Mouse (Mus musculus) C2C12 (cell line): Measurements from ENCODE around the gene Wasf1. TPM values are rescaled to one million over a fixed set of nuclear protein-coding genes. Genes with fewer than 3 reads are reported as not detected.
A peak's percentile ranks its signal among the peaks of the same experiment; 100 is the strongest.

Experiments
- H3K27me3 ChIP-seq: one replicate; pipeline ENCODE4 v1.6.1; 2011; ENCODE audit not compliant: control insufficient read depth, insufficient read depth, insufficient read length
- H3K36me3 ChIP-seq: one replicate; pipeline ENCODE4 v1.6.1; 2011; ENCODE audit not compliant: control insufficient read depth, insufficient read depth
- H3K4me3 ChIP-seq: one replicate; pipeline ENCODE4 v1.5.1; 2011; ENCODE audit warnings: mild to moderate bottlenecking, control low read depth; ENCODE audit not compliant: poor library complexity, insufficient read depth, severe bottlenecking
- H3K79me2 ChIP-seq: one replicate; pipeline ENCODE4 v1.6.1; 2011; ENCODE audit not compliant: control insufficient read depth, insufficient read depth
- H3K79me3 ChIP-seq: one replicate; pipeline ENCODE4 v1.6.1; 2011; ENCODE audit warnings: low read depth, control low read depth
- H3ac ChIP-seq: one replicate; pipeline ENCODE3; 2011; ENCODE audit warnings: low read depth; ENCODE audit not compliant: control insufficient read depth, insufficient read length
- CEBPB ChIP-seq: IDR thresholded peaks from one replicate; pipeline ENCODE4 v1.6.1; 2011; ENCODE audit warnings: low read depth, mild to moderate bottlenecking, control low read depth, moderate library complexity
- CTCF ChIP-seq: IDR thresholded peaks from one replicate; pipeline ENCODE4 v1.5.1; 2011; ENCODE audit not compliant: control insufficient read depth, insufficient read depth, insufficient read length
- FOSL1 ChIP-seq: IDR thresholded peaks from one replicate; pipeline ENCODE4 v1.8.0; 2011; ENCODE audit warnings: mild to moderate bottlenecking, low read length; ENCODE audit not compliant: poor library complexity, insufficient read depth, severe bottlenecking
- MAX ChIP-seq: IDR thresholded peaks from one replicate; pipeline ENCODE4 v1.6.1; 2011; ENCODE audit warnings: mild to moderate bottlenecking, control low read depth
- MYOD1 ChIP-seq: IDR thresholded peaks from one replicate; pipeline ENCODE4 v1.6.1; 2011; ENCODE audit warnings: low read depth; ENCODE audit not compliant: control insufficient read depth, insufficient read length
- MYOG ChIP-seq: IDR thresholded peaks from one replicate; pipeline ENCODE4 v1.6.1; 2011; ENCODE audit not compliant: control insufficient read depth, insufficient read length; ENCODE audit errors: extremely low read depth
- USF1 ChIP-seq: IDR thresholded peaks from one replicate; pipeline ENCODE4 v1.6.1; 2011; ENCODE audit warnings: low read depth, mild to moderate bottlenecking, control low read depth, moderate library complexity
- polyA plus RNA-seq: library from polyadenylated mRNA; unstranded; fragments of >200 nt; fragmentation: generic; extraction: Trizol; gene quantifications from one replicate; pipeline ENCODE4 v1.2.1, GENCODE M21; 2012; ENCODE audit warnings: missing spikeins

The Wasf1 gene
- polyA plus RNA-seq, 1 experiment = 9.2 TPM

DNA sequence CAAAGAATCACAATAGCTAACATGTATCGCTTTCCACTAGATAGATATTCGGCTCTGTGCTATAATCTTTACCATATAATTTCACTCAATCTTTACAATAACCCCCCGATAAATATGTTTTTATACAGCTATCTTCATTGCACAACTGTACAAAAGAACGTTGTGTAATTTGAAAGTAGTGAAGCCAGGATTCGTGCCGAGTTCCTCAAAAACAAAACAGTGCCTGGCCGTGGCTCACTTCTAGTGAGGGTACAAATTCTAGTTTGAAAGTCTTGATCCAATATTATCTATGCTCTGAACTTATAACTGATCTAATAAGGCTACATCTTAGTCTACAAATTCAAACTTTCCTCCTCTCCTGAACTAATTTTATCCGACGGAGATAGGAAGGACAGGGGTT lies 942 bp upstream of the Wasf1 start:
- Histone ChIP-seq H3K27me3 (no peaks in the 10 kb centered on the region), H3K79me3 (peaks cover 61% of the 10 kb centered on the region), H3ac (peak overlapping the region; percentile 96), H3K36me3 (peaks cover 19% of the 10 kb centered on the region), H3K4me3 (peak overlapping the region; percentile 95), H3K79me2 (peaks cover 82% of the 10 kb centered on the region)
- TF ChIP-seq CEBPB (no peak), FOSL1 (no peak), USF1 (no peak), MYOG (no peak), MYOD1 (no peak), CTCF (no peak), MAX (no peak)

DNA sequence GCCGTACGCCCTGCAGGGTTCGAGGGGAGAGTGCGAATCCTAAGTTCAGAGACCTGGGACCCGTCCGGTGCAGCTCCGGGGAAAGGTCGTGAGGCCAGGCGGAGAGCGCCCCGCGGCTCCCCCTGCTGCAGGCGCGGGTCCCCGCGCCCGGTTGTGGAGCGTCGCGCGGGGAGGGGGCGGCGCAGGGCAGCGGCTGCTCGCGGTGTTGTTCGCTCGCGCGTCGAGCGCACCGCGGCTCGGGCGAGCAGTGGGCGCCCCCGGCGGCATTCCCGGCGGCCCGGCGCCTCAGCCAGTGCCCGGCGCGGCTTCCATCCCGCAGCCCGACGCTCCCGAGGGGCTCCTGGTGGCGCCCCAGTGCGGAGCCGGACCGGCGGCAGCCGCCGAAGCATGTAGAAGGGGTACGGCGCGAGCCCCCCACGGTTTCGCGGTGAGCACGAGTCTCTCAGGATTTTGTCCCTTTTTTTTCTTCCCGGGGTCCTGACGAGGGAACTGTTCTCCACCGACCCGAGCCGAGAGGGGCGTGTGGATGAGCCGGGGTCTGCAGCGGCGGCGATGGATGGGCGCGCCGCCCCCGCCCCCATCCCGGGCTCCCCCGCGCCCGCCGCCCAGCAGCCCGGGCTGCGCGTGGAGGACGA lies 486 bp downstream of the Wasf1 start:
- Histone ChIP-seq H3K79me3 (peaks cover 50% of the 10 kb centered on the region), H3K27me3 (no peaks in the 10 kb centered on the region), H3K4me3 (peak overlapping the region; percentile 71), H3ac (peak overlapping the region; percentile 93), H3K36me3 (peaks cover 13% of the 10 kb centered on the region), H3K79me2 (peaks cover 80% of the 10 kb centered on the region)
- TF ChIP-seq MYOD1 (no peak), CEBPB (no peak), CTCF (no peak), FOSL1 (no peak), MYOG (no peak), USF1 (no peak), MAX (no peak)

DNA sequence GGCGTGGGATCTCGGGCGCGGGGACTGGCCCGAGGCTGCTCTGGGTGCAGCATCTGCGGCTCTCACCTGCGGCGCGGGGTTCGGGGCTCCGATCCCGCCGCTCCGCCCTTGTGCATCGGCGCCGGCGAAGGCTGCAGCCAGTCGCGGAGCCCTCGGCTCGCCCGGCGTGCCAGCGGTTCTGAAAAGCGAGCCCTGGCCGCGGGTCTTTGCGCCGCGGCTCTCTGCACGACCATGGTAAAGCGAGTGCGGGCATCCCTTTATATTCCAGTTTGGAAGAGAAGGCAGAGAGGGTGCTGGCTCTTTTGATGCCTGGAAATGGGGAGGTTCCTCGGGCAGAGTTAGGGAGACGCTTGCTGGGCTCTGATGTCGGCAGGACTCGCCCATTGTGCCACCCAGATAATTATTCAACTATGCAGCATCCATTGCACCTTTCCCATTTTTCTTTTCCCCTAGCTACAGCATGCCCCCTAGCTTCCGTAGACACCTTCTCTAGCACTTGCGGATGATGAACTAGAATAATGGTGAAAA lies 1.1 kb downstream of the Wasf1 start:
- H3ac ChIP-seq = peak overlapping the region; percentile 93
- H3K27me3 ChIP-seq = no peaks in the 10 kb centered on the region
- peak overlapping the region; percentile 71 for H3K4me3 ChIP-seq
- TF ChIP-seq MAX (no peak), MYOD1 (no peak), CTCF (peak; percentile 17)
- peaks cover 9% of the 10 kb centered on the region for H3K36me3 ChIP-seq
- peaks cover 44% of the 10 kb centered on the region for H3K79me3 ChIP-seq
- H3K79me2 ChIP-seq = peaks cover 78% of the 10 kb centered on the region

DNA sequence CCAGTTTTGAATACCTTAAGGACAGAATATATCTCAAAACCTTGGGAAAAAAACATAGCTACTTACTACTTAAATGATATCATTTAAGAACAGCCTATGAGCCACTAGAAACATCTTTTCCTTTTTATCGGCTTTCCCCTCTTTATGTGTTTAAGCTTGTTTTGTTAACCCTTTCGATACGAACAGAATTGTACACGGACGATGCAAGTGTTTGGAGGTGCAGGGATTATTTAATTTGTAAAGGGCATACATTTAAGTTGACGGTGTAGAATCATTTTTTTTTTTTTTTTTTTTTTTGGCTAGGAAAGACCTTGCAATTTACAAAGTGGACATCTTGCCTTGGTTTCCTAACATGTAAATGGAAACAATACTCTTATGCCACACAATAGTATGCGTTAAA lies 2.2 kb downstream of the Wasf1 start:
- TF ChIP-seq MAX = no peak
- TF ChIP-seq MYOD1 = no peak
- TF ChIP-seq CEBPB = no peak
- TF ChIP-seq FOSL1 = no peak
- no peak for TF ChIP-seq MYOG
- no peak for TF ChIP-seq USF1
- Histone ChIP-seq H3K79me2 (peaks cover 74% of the 10 kb centered on the region), H3K4me3 (no peak overlapping the region), H3K27me3 (no peaks in the 10 kb centered on the region), H3K79me3 (peaks cover 34% of the 10 kb centered on the region), H3K36me3 (no peaks in the 10 kb centered on the region), H3ac (no peak overlapping the region)

DNA sequence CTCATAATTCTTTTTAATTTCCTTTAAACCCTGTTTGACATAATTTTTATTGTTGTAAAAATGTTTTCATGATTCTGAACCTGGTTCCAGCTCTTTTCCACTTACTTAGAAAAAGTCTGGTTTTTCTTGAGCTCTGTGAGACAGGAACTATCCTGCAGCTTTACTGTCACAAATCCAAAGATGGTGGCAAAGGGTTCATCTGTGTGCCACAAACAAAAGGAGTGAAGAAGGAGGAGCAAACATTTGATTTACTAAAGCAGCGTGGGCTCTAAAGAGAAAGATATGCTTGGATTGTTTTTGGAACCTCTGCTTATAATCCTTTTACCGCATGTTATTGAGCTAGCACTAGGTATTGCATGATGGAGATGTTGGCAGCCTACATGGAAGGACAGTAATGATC lies 4.0 kb downstream of the Wasf1 start:
- Histone ChIP-seq H3K27me3 (no peaks in the 10 kb centered on the region), H3K36me3 (no peaks in the 10 kb centered on the region), H3K4me3 (no peak overlapping the region), H3ac (no peak overlapping the region), H3K79me3 (peaks cover 18% of the 10 kb centered on the region), H3K79me2 (peaks cover 64% of the 10 kb centered on the region)
- TF ChIP-seq CEBPB (no peak), MYOD1 (no peak), MYOG (no peak)

DNA sequence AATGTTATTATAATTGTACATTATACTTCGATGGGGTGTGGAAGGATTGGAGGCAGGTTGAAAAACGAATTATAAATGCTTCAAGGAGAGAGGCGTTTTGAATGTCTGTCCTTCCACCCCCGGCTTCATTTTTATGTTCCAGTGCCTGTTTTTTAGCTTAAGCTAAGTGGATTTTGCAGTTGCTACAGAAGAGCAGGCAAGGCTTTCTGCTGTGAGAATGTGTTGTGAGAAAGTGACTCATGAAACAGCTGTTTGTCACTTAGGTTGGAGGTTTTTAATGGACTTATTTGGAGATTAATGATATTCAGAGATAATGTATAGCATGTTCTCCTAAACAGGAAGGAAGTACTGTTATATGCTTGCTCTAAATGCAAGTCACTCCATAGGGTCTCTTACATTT lies 5.9 kb downstream of the Wasf1 start:
- Histone ChIP-seq H3K36me3 (no peaks in the 10 kb centered on the region), H3K4me3 (no peak overlapping the region), H3K79me2 (peaks cover 68% of the 10 kb centered on the region), H3ac (no peak overlapping the region), H3K27me3 (no peaks in the 10 kb centered on the region), H3K79me3 (peaks cover 12% of the 10 kb centered on the region)
- no peak for TF ChIP-seq USF1
- no peak for TF ChIP-seq MAX
- TF ChIP-seq CEBPB = no peak
- no peak for TF ChIP-seq CTCF
- no peak for TF ChIP-seq MYOD1
- TF ChIP-seq MYOG = no peak
- no peak for TF ChIP-seq FOSL1
